Mouse (Mus musculus) fibroblast of lung, adult 2 months (primary cell): ENCODE results near the gene Clca4a.
"Not testable (repeated sequence)": the region's sequence is repeated elsewhere in the genome, so short reads cannot be mapped to it uniquely, and the experiment has no call there.

ENCODE experiments used
- DNase-seq: peaks from one replicate; pipeline ENCODE4 v3.0.0-alpha.2; 2011; ENCODE audit warnings: low read depth

The Clca4a gene

GRCm38 (mm10) chr3:144974945-144975344 lies at the start of gene Clca4a:
Gene Clca4a (minus strand): TSS chr3:144975045.
- DNase-seq = no peak

- no peak for DNase-seq
These were observed 43.0 kb upstream of the Clca4a start for GRCm38 (mm10) chr3:145017807-145018206.

- DNase-seq = no peak
These were observed 29.6 kb upstream of the Clca4a start for GRCm38 (mm10) chr3:145004422-145004821.

GRCm38 (mm10) chr3:145000912-145001311 lies 26.1 kb upstream of the Clca4a start:
- no peak for DNase-seq

DNA sequence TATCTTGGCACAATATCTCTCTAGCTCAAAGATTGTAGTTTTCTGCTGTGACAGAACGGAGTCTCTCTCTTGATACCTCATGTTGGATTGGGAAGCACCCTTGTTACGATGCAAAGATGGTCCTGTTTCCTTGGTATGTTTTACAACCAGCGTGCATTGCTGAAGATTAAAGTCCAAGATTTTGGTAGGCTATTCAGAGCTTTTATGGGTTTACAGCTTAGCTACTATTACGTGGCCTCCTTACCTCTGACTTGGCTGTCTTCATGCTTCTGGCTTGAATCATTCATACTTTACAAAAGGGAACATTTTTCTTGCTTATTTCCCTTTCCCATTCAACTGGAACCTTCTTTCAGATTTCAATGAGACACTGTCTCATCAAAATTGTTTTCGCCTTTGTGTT lies 18.2 kb upstream of the Clca4a start:
- DNase-seq = no peak

GRCm38 (mm10) chr3:144992618-144993017 lies 17.8 kb upstream of the Clca4a start:
- DNase-seq = no peak

GRCm38 (mm10) chr3:144985890-144986289 lies 11.0 kb upstream of the Clca4a start:
- no peak for DNase-seq

DNA sequence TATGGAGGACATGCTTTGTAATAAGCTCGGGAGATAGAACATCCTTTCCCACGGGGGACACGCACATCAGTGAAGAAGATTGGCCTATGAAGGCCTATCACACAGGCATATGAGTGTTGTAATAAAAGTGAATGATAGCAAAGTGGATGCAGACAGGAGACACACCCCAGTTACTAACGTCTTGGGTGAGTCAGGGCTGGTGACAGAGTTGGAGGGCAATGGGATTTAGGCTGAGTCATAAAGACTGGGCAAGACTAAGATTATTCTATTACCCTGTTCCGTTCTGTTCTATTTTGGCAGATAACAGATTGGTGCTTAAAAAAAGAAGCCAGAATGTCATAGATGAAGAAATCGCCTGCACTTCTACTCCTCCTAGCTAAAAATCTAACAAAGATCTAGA lies 5.7 kb upstream of the Clca4a start:
- DNase-seq = peak; percentile 44

GRCm38 (mm10) chr3:144977631-144978030 lies 2.8 kb upstream of the Clca4a start:
- no peak for DNase-seq

DNA sequence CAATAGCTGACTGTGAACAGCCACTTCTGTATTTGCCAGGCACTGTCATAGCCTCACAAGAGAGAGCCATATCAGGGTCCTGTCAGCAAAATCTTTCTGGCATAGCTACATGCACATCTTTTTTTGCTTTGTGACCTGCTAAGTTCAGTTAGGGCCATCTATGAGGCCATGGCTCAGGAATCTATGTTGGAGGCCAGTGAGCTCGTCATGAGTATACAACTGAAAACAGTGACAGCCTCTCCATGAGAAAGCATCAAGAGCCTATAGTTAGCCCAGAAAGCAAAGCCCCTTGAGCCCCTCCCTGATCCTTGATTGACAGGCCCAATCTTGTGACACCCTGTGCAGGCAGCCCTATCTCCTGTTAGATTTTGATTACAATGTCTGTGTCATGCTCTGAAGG lies 1.2 kb upstream of the Clca4a start:
- DNase-seq = no peak

DNA sequence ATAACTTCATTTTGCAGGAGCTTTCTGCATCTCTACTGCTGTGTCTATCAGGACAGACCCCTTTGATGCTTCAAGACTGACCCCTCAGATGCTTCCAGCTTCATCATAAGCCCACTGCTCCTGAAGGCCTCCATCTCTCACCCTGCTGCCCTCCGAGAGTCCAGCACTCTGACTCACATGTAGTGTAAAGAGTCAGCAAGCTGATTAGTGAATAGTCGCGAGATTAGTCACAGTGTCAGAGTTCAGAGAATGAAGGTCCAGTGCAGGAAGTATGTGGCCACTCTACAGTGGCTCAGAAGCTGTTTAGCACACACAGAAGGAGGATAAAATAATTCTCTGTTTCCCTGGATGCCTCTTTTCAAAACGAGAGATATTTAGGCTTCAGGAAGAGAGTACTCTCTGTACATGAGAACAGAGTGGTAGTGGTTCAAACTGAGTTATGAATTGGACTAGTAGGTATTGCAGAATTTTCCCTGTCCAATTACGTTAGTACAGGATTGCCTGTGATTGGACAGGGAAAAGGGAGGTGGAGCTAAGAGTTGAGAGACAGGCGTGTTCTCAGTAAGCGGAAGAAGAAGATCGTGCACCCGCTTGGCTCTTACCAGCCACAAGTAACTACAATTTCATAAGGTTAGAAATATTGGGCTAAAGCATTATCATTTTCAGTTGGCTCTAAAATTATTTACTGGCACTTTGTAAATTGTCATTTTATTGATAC lies 3.1 kb downstream of the Clca4a start:
- DNase-seq = peak; percentile 28

DNA sequence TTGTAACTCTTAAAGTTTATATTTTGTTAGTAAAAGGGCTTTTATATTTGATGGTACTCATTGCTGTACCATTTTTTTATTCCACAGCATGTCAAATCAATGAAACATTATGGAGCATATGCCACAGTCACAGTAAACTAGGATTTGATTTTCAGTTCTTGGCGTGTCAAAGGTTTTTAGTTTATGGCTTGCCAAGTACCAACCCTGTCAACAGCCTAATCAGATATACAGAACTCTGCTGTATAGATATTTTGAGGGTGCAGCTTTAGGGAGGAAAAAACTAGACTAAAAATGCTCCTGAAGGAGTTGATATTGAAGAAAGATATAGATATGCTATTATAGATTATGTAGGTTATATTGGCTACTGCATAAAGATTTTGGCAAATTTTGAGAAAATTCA lies 5.1 kb downstream of the Clca4a start:
- no peak for DNase-seq

DNA sequence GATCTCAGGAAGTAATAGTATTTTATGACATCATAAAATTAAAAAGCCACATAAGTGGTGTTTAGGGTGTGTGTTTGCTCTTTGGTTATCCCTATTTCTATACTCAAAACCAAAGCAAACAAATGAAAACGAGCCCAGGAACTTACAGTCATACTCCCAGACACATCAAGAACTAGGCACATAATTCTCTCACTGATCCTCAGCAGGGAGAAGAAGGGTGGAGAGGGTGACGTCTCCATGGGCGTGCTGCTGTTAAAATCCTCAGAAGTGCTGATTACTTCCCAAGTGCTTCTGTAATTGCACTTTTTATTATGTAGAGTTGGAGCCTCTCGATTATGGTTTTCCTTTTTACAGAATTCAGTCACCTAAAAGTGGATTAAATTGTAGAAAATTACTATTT lies 8.8 kb downstream of the Clca4a start:
- no peak for DNase-seq

DNA sequence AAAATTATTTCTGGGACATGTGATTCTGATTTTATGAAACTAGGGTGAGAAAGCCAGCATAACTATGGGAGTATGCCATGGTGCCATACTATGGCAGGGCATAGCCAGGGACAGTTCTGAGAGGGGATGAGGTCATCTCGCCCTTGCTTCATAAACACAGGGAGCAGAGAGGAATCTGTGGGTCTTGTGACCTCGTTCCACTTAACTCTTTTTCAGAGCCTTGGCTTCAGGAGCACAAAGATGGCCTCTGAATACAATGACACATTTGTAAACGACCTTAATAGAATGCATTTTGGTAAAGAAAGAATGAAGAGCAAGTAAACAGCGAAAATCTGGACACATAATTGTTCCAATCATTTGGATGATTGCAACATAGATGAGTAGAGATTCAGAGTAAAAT lies 24.0 kb downstream of the Clca4a start:
- no peak for DNase-seq

DNA sequence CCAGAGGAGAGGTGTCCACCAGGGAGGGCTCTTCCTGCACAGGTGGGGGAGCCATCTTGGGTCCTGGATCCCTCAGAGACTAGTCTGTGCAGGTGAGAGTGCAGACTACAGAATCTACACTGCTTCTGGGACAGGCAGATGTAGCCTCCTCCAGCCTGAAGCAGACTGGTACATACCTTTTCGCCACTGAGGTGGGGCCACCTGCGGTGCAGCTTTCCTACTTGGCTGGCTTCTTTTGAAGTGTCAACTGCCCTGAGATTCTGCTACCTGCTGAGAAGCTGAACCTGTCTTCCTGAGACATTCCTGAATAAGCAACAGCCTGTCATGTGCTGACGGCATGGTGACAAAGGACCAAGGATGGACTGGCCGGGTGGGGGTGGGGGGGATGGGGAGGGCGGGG lies 27.5 kb downstream of the Clca4a start:
- DNase-seq = not testable (repeated sequence)

DNA sequence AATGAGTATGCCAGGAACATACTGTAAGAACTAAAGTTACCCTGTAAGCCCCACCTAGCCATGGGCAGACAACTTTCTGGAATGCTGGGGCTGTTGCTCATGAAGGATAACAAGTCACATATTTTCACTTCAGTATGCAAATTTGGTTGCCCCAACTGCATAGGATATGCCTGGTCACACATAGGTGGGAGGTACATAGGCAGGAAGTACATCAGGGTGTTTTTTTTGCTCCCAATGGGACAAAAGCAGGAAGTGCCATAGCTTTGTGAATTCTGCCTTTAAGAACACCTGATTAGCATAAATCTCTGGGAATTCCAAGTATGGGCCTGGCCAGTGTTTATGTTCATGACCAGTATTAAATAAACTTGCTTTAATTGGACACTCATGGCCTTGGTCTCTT lies 41.2 kb downstream of the Clca4a start:
- not testable (repeated sequence) for DNase-seq

DNA sequence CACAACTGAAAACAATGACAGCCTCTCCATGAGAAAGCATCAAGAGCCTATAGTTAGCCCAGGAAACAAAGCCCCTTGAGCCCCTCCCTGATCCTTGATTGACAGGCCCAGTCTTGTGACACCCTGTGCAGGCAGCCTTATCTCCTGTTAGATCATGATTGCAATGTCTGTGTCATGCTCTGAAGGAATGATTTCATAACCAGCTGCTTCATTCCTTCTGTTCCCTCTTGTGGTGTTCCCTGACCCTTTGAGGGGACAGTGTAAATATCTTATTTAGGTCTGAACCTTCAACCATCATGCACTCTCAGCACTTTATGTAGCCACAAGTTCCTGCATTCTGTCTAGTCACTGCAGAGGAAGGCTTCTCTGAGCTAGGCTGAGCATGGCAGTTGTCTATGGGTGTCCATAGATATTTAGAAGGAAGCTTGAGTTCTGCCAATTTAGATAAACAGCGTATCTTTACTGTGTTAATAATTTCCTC lies 41.8 kb downstream of the Clca4a start:
- no peak for DNase-seq

- DNase-seq = no peak
These were observed 42.5 kb downstream of the Clca4a start, which contains the start of gene Clca4b for GRCm38 (mm10) chr3:144932335-144932734. Gene Clca4b (minus strand): TSS chr3:144932529.

DNA sequence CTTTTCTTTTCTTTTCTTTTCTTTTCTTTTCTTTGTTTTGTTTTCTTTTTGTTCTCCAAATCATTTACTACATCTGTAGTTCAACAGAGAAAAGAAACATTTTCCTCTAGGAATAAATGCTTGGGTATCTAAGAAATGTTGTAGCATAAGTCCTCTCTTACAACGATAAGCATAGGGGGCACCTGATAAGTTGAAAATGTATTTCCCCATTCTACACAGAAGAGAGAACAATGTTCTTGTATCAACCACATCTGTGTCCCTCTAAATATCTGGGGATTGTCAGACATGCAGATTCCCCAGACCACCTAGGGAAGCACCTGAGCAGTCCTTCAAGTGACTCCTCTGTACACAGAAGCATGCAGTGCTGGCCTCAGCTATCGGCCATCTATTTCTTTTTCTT lies 60.8 kb downstream of the Clca4a start:
- no peak for DNase-seq
